Mouse (Mus musculus): Measurements from ENCODE around the gene Has3. TPM values are rescaled to one million over a fixed set of nuclear protein-coding genes. Genes with fewer than 3 reads are reported as not detected.

Gene Has3
- 0.09 and 0.28 TPM in 2 replicates for polyA plus RNA-seq (2015; fragmentation: Nextera tagmentation; extraction: Ambion mirVana)

- H3K9ac ChIP-seq (ENCODE audit: low read depth, low read length): peak within 1 kb of the TSS; percentile 66
- no peak for ATAC-seq
- 2% methylated on average over 18 of the region's 18 CpGs for WGBS
- peaks cover 32% of the 10 kb centered on the region for H3K4me1 ChIP-seq (ENCODE audit: control insufficient read depth, insufficient read depth, low read length)
- no peak within 1 kb of the TSS for H3K27ac ChIP-seq (ENCODE audit: low read length)
- peak within 1 kb of the TSS; percentile 63 for H3K4me3 ChIP-seq (ENCODE audit: low read length)
- no peaks in the 10 kb centered on the region for H3K9me3 ChIP-seq (ENCODE audit: control insufficient read depth, low read length)
- H3K36me3 ChIP-seq (ENCODE audit: control insufficient read depth, insufficient read depth, low read length): no peaks in the 10 kb centered on the region
- H3K4me2 ChIP-seq (ENCODE audit: low read depth, low read length): peak within 1 kb of the TSS; percentile 96
- H3K27me3 ChIP-seq (replicated peaks; ENCODE audit: control insufficient read depth, insufficient read depth, low read length): peaks cover 15% of the 10 kb centered on the region
Measured at GRCm38 (mm10) chr8:106870051-106870450, at the start of gene Has3. Has3 (plus strand) TSS chr8:106870242.

GRCm38 (mm10) chr8:106820553-106821515 lies 49.2 kb upstream of the Has3 start:
- H3K9ac ChIP-seq (ENCODE audit: low read depth, low read length): no peak overlapping the region
- no peaks in the 10 kb centered on the region for H3K9me3 ChIP-seq (ENCODE audit: control insufficient read depth, low read length)
- 77% methylated on average over 14 of the region's 14 CpGs for WGBS
- H3K27ac ChIP-seq (ENCODE audit: low read length): no peak overlapping the region
- no peaks in the 10 kb centered on the region for H3K27me3 ChIP-seq (replicated peaks; ENCODE audit: control insufficient read depth, insufficient read depth, low read length)
- H3K4me1 ChIP-seq (ENCODE audit: control insufficient read depth, insufficient read depth, low read length): no peaks in the 10 kb centered on the region
- H3K4me2 ChIP-seq (ENCODE audit: low read depth, low read length): no peak overlapping the region
- H3K36me3 ChIP-seq (ENCODE audit: control insufficient read depth, insufficient read depth, low read length): peaks cover 4% of the 10 kb centered on the region; the same call in 1 of the 2 replicates
- no peak for ATAC-seq
- H3K4me3 ChIP-seq (ENCODE audit: low read length): no peak overlapping the region

- Histone ChIP-seq H3K27me3 (replicated peaks; ENCODE audit: control insufficient read depth, insufficient read depth, low read length) (no peaks in the 10 kb centered on the region), H3K27ac (ENCODE audit: low read length) (no peak overlapping the region), H3K36me3 (ENCODE audit: control insufficient read depth, insufficient read depth, low read length) (no peaks in the 10 kb centered on the region), H3K4me3 (ENCODE audit: low read length) (no peak overlapping the region), H3K4me1 (ENCODE audit: control insufficient read depth, insufficient read depth, low read length) (no peaks in the 10 kb centered on the region), H3K9me3 (ENCODE audit: control insufficient read depth, low read length) (no peaks in the 10 kb centered on the region), H3K9ac (ENCODE audit: low read depth, low read length) (no peak overlapping the region), H3K4me2 (ENCODE audit: low read depth, low read length) (no peak overlapping the region)
- 88% methylated on average over 6 of the region's 6 CpGs for WGBS
- ATAC-seq: no peak
Measured at GRCm38 (mm10) chr8:106828921-106829320, 41.1 kb upstream of the Has3 start.

GRCm38 (mm10) chr8:106829526-106830045 lies 40.5 kb upstream of the Has3 start:
- ATAC-seq: no peak
- Histone ChIP-seq H3K27me3 (replicated peaks; ENCODE audit: control insufficient read depth, insufficient read depth, low read length) (no peaks in the 10 kb centered on the region), H3K36me3 (ENCODE audit: control insufficient read depth, insufficient read depth, low read length) (no peaks in the 10 kb centered on the region), H3K4me3 (ENCODE audit: low read length) (no peak overlapping the region), H3K4me1 (ENCODE audit: control insufficient read depth, insufficient read depth, low read length) (no peaks in the 10 kb centered on the region), H3K9ac (ENCODE audit: low read depth, low read length) (no peak overlapping the region), H3K27ac (ENCODE audit: low read length) (no peak overlapping the region), H3K4me2 (ENCODE audit: low read depth, low read length) (no peak overlapping the region), H3K9me3 (ENCODE audit: control insufficient read depth, low read length) (no peaks in the 10 kb centered on the region)
- 83% methylated on average over 5 of the region's 5 CpGs for WGBS

GRCm38 (mm10) chr8:106834899-106835298 lies 35.1 kb upstream of the Has3 start:
- Histone ChIP-seq H3K9ac (ENCODE audit: low read depth, low read length) (no peak overlapping the region), H3K4me1 (ENCODE audit: control insufficient read depth, insufficient read depth, low read length) (peaks cover 10% of the 10 kb centered on the region; the same call in 1 of the 2 replicates), H3K36me3 (ENCODE audit: control insufficient read depth, insufficient read depth, low read length) (no peaks in the 10 kb centered on the region), H3K27me3 (replicated peaks; ENCODE audit: control insufficient read depth, insufficient read depth, low read length) (no peaks in the 10 kb centered on the region), H3K27ac (ENCODE audit: low read length) (no peak overlapping the region), H3K9me3 (ENCODE audit: control insufficient read depth, low read length) (no peaks in the 10 kb centered on the region), H3K4me3 (ENCODE audit: low read length) (no peak overlapping the region), H3K4me2 (ENCODE audit: low read depth, low read length) (no peak overlapping the region)
- WGBS: 67% methylated on average over 1 of the region's 1 CpGs
- no peak for ATAC-seq

- no peaks in the 10 kb centered on the region for H3K9me3 ChIP-seq (ENCODE audit: control insufficient read depth, low read length)
- no peak overlapping the region for H3K9ac ChIP-seq (ENCODE audit: low read depth, low read length)
- no peak overlapping the region for H3K4me2 ChIP-seq (ENCODE audit: low read depth, low read length)
- H3K27me3 ChIP-seq (replicated peaks; ENCODE audit: control insufficient read depth, insufficient read depth, low read length): no peaks in the 10 kb centered on the region
- H3K4me3 ChIP-seq (ENCODE audit: low read length): no peak overlapping the region
- H3K36me3 ChIP-seq (ENCODE audit: control insufficient read depth, insufficient read depth, low read length): no peaks in the 10 kb centered on the region
- H3K27ac ChIP-seq (ENCODE audit: low read length): no peak overlapping the region
- H3K4me1 ChIP-seq (ENCODE audit: control insufficient read depth, insufficient read depth, low read length): peaks cover 10% of the 10 kb centered on the region; the same call in 1 of the 2 replicates
- WGBS: 52% methylated on average over 6 of the region's 6 CpGs
- no peak for ATAC-seq
Measured at GRCm38 (mm10) chr8:106836525-106836924, 33.5 kb upstream of the Has3 start.

GRCm38 (mm10) chr8:106838803-106839202 lies 31.2 kb upstream of the Has3 start:
- Histone ChIP-seq H3K27me3 (replicated peaks; ENCODE audit: control insufficient read depth, insufficient read depth, low read length) (no peaks in the 10 kb centered on the region), H3K9me3 (ENCODE audit: control insufficient read depth, low read length) (no peaks in the 10 kb centered on the region), H3K4me2 (ENCODE audit: low read depth, low read length) (no peak overlapping the region), H3K9ac (ENCODE audit: low read depth, low read length) (no peak overlapping the region), H3K4me3 (ENCODE audit: low read length) (no peak overlapping the region), H3K36me3 (ENCODE audit: control insufficient read depth, insufficient read depth, low read length) (no peaks in the 10 kb centered on the region), H3K4me1 (ENCODE audit: control insufficient read depth, insufficient read depth, low read length) (peaks cover 10% of the 10 kb centered on the region; the same call in 1 of the 2 replicates), H3K27ac (ENCODE audit: low read length) (no peak overlapping the region)
- 44% methylated on average over 6 of the region's 6 CpGs for WGBS
- no peak for ATAC-seq

- H3K4me2 ChIP-seq (ENCODE audit: low read depth, low read length): no peak overlapping the region
- WGBS: 42% methylated on average over 11 of the region's 11 CpGs
- H3K9me3 ChIP-seq (ENCODE audit: control insufficient read depth, low read length): no peaks in the 10 kb centered on the region
- H3K4me1 ChIP-seq (ENCODE audit: control insufficient read depth, insufficient read depth, low read length): peaks cover 10% of the 10 kb centered on the region; the same call in 1 of the 2 replicates
- peak; percentile 63 for ATAC-seq
- no peak overlapping the region for H3K4me3 ChIP-seq (ENCODE audit: low read length)
- H3K36me3 ChIP-seq (ENCODE audit: control insufficient read depth, insufficient read depth, low read length): no peaks in the 10 kb centered on the region
- no peak overlapping the region for H3K27ac ChIP-seq (ENCODE audit: low read length)
- no peaks in the 10 kb centered on the region for H3K27me3 ChIP-seq (replicated peaks; ENCODE audit: control insufficient read depth, insufficient read depth, low read length)
- 0 out of 2 replicates have a peak overlapping the region, but pooled peaks have one; percentile 35 for H3K9ac ChIP-seq (ENCODE audit: low read depth, low read length)
Measured at GRCm38 (mm10) chr8:106839209-106840001, 30.6 kb upstream of the Has3 start.

GRCm38 (mm10) chr8:106850034-106850433 lies 20.0 kb upstream of the Has3 start:
- Histone ChIP-seq H3K9me3 (ENCODE audit: control insufficient read depth, low read length) (no peaks in the 10 kb centered on the region), H3K4me1 (ENCODE audit: control insufficient read depth, insufficient read depth, low read length) (no peaks in the 10 kb centered on the region), H3K4me3 (ENCODE audit: low read length) (no peak overlapping the region), H3K27me3 (replicated peaks; ENCODE audit: control insufficient read depth, insufficient read depth, low read length) (no peaks in the 10 kb centered on the region), H3K4me2 (ENCODE audit: low read depth, low read length) (no peak overlapping the region), H3K36me3 (ENCODE audit: control insufficient read depth, insufficient read depth, low read length) (no peaks in the 10 kb centered on the region), H3K9ac (ENCODE audit: low read depth, low read length) (no peak overlapping the region), H3K27ac (ENCODE audit: low read length) (no peak overlapping the region)
- no peak for ATAC-seq
- WGBS: 85% methylated on average over 10 of the region's 10 CpGs
